Mouse (Mus musculus) heart, postnatal 0 days (tissue): ENCODE measurements around the gene 4930562C15Rik. TPM values are rescaled to one million over a fixed set of nuclear protein-coding genes. Genes with fewer than 3 reads are reported as not detected.

Experiments used
- ATAC-seq: fragments of 200-750 bp; cut with Nextera tagmentation; 2 replicates; pipeline ENCODE4 v1.8.0; 2017; ENCODE audit warnings: low read depth, moderate number of reproducible peaks, moderate library complexity; ENCODE audit not compliant: insufficient read depth
- DNase-seq: peaks from one replicate; pipeline ENCODE4 v3.0.0-alpha.2; 2016; ENCODE audit warnings: low spot score
- H3K27ac ChIP-seq: fragments of 300-500 bp; sonication (generic); 2 replicates; pipeline ENCODE4 v1.5.1; 2014; ENCODE audit warnings: low read depth, mild to moderate bottlenecking
- H3K27me3 ChIP-seq: fragments of 300-500 bp; sonication (generic); 2 replicates; pipeline ENCODE4 v1.6.1; 2014; ENCODE audit warnings: low read length, mixed read lengths; ENCODE audit not compliant: control insufficient read depth, insufficient read depth
- H3K36me3 ChIP-seq: fragments of 300-500 bp; sonication (generic); replicated peaks from 2 replicates; pipeline ENCODE4 v1.6.1; 2014; ENCODE audit warnings: low read length, mixed read lengths; ENCODE audit not compliant: control insufficient read depth, insufficient read depth
- H3K4me1 ChIP-seq: fragments of 300-500 bp; sonication (generic); 2 replicates; pipeline ENCODE4 v1.6.1; 2014; ENCODE audit warnings: antibody characterized with exemption; ENCODE audit not compliant: control insufficient read depth, insufficient read depth
- H3K4me2 ChIP-seq: fragments of 300-500 bp; sonication (generic); 2 replicates; pipeline ENCODE4 v1.6.1; 2014; ENCODE audit warnings: low read depth, mild to moderate bottlenecking, low read length, moderate library complexity
- H3K4me3 ChIP-seq: fragments of 300-500 bp; sonication (generic); 2 replicates; pipeline ENCODE4 v1.5.1; 2014; ENCODE audit warnings: low read depth, low read length
- H3K9ac ChIP-seq: fragments of 300-500 bp; sonication (generic); replicated peaks from 2 replicates; pipeline ENCODE4 v1.6.1; 2014; ENCODE audit warnings: low read depth, low read length, mixed read lengths
- H3K9me3 ChIP-seq: fragments of 300-500 bp; sonication (generic); replicated peaks from 2 replicates; pipeline ENCODE4 v1.6.1; 2016; ENCODE audit warnings: low read length; ENCODE audit not compliant: control insufficient read depth
- CTCF ChIP-seq: IDR thresholded peaks from 2 replicates; pipeline ENCODE4 v1.5.1; 2016; ENCODE audit warnings: antibody characterized with exemption, control low read depth, low read depth
- EP300 ChIP-seq: IDR thresholded peaks from 2 replicates; pipeline ENCODE4 v1.6.1; 2016; ENCODE audit warnings: antibody characterized with exemption, low read depth
- WGBS: fragments of 180-500 bp; shearing (Covaris S2); extraction: QIAGEN DNeasy Blood & Tissue Kit; methylation state at CpG from one replicate; pipeline ENCODE4 v1.1.7; 2014; 5-methylcytosine and 5-hydroxymethylcytosine counted together
- polyA plus RNA-seq: library from polyadenylated mRNA; unstranded; fragments of >200 nt; fragmentation: Nextera tagmentation; extraction: Ambion mirVana; gene quantifications from 2 replicates; pipeline ENCODE4 v1.2.1, GENCODE M21; 2015
- total RNA-seq: library from RNA; depleted of rRNA; stranded (reverse); fragments of >200 nt; gene quantifications from 2 replicates; pipeline ENCODE4 v1.2.3, GENCODE M21; 2014; ENCODE audit warnings: low replicate concordance

The 4930562C15Rik gene
- total and polyA plus RNA-seq, 2 experiments from 2014 or later = 0.12 TPM; not detected in 1

GRCm38 (mm10) chr16:4848090-4848489 lies 12.9 kb downstream of the 4930562C15Rik start:
- TF ChIP-seq CTCF = no peak
- TF ChIP-seq EP300 = no peak
- Histone ChIP-seq H3K36me3 (no peaks in the 10 kb centered on the region), H3K27ac (no peak overlapping the region), H3K4me2 (no peak overlapping the region), H3K4me3 (no peak overlapping the region), H3K4me1 (no peaks in the 10 kb centered on the region), H3K9me3 (no peaks in the 10 kb centered on the region), H3K27me3 (no peaks in the 10 kb centered on the region), H3K9ac (no peak overlapping the region)
- WGBS = 84% methylated on average over 2 of the region's 2 CpGs
- no peak for DNase-seq
- ATAC-seq = no peak

DNA sequence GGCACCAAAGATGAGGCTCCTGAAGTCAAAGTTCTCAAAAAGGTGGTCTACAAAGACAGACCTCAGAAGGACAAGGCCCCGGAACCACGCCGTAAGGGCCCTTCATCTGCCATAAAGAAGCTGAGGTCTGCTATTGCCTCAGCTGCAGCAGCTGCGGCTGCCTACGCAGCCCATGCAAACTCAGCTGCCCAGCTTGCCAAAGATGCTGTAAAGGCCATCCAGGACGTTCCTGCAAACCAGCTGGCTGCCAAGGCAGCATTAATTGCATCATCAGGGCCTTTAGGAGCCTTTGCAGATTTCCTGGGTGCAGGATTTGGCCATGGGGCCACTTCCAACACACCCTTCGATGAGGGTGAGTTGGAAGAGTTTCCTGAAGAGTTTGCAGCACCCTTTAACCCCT lies 15.1 kb downstream of the 4930562C15Rik start:
- peak overlapping the region; percentile 16; the same call in 1 of the 2 replicates for H3K27ac ChIP-seq
- H3K9me3 ChIP-seq = no peaks in the 10 kb centered on the region
- 71% methylated on average over 7 of the region's 7 CpGs for WGBS
- H3K4me1 ChIP-seq = no peaks in the 10 kb centered on the region
- H3K36me3 ChIP-seq = no peaks in the 10 kb centered on the region
- TF ChIP-seq EP300 (no peak), CTCF (no peak)
- no peak for ATAC-seq
- H3K4me2 ChIP-seq = no peak overlapping the region
- no peak overlapping the region for H3K9ac ChIP-seq
- no peaks in the 10 kb centered on the region for H3K27me3 ChIP-seq
- no peak for DNase-seq
- H3K4me3 ChIP-seq = no peak overlapping the region

DNA sequence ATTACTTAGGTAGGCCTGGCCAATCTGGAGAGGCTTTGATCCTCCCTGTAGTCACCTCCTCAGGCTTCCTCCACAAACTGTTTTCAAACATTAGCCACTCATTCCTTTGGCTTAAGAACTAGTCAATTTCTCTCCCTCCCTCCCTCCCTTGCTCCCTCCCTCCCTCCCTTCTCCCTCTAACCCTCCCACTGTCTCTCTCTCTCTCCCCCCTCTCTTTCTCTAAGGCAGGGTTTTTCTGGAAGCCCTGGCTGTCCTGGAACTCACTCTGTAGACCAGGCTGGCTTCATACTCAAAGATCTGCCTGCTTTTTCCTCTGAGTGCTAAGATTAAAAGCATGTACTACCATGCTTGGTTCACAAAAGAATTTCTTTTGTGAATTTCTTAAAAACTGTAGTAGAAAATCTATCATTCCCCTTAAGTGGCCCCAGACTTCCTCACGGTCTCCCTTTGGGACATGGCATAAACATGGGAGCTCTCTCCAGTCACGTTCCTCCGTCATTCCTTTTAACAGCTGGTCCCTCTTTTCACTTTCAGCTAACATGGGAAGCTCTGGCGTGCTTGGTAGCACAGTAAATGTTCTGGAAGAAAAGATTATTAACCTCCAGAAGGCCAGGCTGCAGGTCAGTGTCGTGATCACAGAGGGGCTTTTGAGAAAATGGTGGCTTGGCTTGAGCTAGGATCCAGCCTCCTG lies 15.9 kb downstream of the 4930562C15Rik start:
- Histone ChIP-seq H3K9me3 (no peaks in the 10 kb centered on the region), H3K4me1 (no peaks in the 10 kb centered on the region), H3K27ac (peak overlapping the region; percentile 27; the same call in 1 of the 2 replicates), H3K36me3 (no peaks in the 10 kb centered on the region), H3K9ac (no peak overlapping the region), H3K4me3 (no peak overlapping the region), H3K4me2 (no peak overlapping the region), H3K27me3 (no peaks in the 10 kb centered on the region)
- TF ChIP-seq EP300 = no peak
- WGBS = 56% methylated on average over 5 of the region's 5 CpGs
- DNase-seq (no peak), ATAC-seq (peak; percentile 65; the same call in 1 of the 2 replicates)

GRCm38 (mm10) chr16:4855046-4855650 lies 19.9 kb downstream of the 4930562C15Rik start:
- 23% methylated on average over 5 of the region's 5 CpGs for WGBS

GRCm38 (mm10) chr16:4861392-4861791 lies 26.2 kb downstream of the 4930562C15Rik start:
- no peak for TF ChIP-seq EP300
- peak; percentile 28 for TF ChIP-seq CTCF
- no peak for DNase-seq

More at GRCm38 (mm10) chr16:4855046-4855650, 19.9 kb downstream of the 4930562C15Rik start:
- DNase-seq (no peak), ATAC-seq (no peak)
- Histone ChIP-seq H3K4me1 (no peaks in the 10 kb centered on the region), H3K4me2 (no peak overlapping the region), H3K36me3 (no peaks in the 10 kb centered on the region), H3K4me3 (no peak overlapping the region), H3K9me3 (no peaks in the 10 kb centered on the region), H3K9ac (no peak overlapping the region), H3K27ac (no peak overlapping the region), H3K27me3 (no peaks in the 10 kb centered on the region)
- TF ChIP-seq CTCF (no peak), EP300 (no peak)

More at GRCm38 (mm10) chr16:4861392-4861791, 26.2 kb downstream of the 4930562C15Rik start:
- no peak overlapping the region for H3K27ac ChIP-seq
- WGBS = 45% methylated on average over 10 of the region's 10 CpGs
- no peaks in the 10 kb centered on the region for H3K27me3 ChIP-seq
- H3K9me3 ChIP-seq = no peaks in the 10 kb centered on the region
- no peak for ATAC-seq
- H3K4me1 ChIP-seq = no peaks in the 10 kb centered on the region
- H3K4me3 ChIP-seq = no peak overlapping the region
- no peak overlapping the region for H3K4me2 ChIP-seq
- H3K9ac ChIP-seq = no peak overlapping the region
- H3K36me3 ChIP-seq = no peaks in the 10 kb centered on the region
